Mouse (Mus musculus) embryonic fibroblast, embryonic 13.5 days (primary cell): ENCODE measurements at regions not wholly inside any gene's neighbourhood (a gene's known extent, or its start where the extent isn't known, plus 50 kb on each side); places are given as distances from the start of the nearest gene placed in this dataset.

Source experiments
- CTCF ChIP-seq: IDR thresholded peaks from 2 replicates; pipeline ENCODE4 v1.5.1; 2011; ENCODE audit warnings: mild to moderate bottlenecking, control low read depth, low read length, moderate library complexity, borderline replicate concordance; ENCODE audit not compliant: insufficient read depth
- POLR2A ChIP-seq: IDR thresholded peaks from 2 replicates; pipeline ENCODE4 v1.6.1; 2011; ENCODE audit warnings: low read depth, mild to moderate bottlenecking, control low read depth, low read length, moderate library complexity

- TF ChIP-seq CTCF (no peak), POLR2A (no peak)
Observed at GRCm38 (mm10) chr1:75905699-75906470, 359.8 kb downstream of the Slc4a3 start.
